Mouse (Mus musculus): ENCODE measurements around the gene Hey2. TPM values are rescaled to one million over a fixed set of nuclear protein-coding genes. Genes with fewer than 3 reads are reported as not detected.
A peak's percentile ranks its signal among the peaks of the same experiment; 100 is the strongest.

Gene Hey2
- polyA plus RNA-seq, 1 experiment from 2014 or later: 0.46 TPM

DNA sequence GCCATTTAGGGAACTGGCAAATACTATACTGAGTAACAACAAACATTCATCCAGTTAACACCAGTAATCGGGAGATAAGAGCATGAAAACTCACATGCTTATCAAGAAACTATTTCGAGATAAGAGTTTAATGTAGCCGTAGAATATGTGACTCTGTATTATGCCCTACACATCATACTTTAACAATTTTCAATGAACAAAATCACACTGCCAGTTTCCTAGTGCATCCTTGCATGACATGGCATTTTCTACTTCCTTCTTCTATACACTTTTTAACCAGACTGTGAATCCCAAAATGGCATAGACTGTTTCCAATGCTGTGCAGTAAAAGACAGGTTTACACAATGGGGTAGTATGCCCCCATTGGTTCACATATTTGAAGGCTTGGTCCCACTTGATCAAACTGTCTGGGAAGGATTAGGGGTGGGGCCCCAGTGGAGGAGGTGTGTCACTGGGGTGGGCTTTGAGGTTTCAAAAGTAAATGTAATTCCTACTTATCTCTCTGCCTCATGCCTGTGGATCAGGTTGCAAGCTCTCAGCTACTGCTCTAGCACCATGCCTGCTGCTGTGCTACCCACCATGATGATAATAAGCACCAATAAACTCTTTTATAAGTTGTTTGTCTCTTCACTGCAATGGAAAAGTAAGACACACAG is 54.8 kb downstream of the Hey2 start:
- no peak overlapping the region for H3K4me2 ChIP-seq
- DNase-seq: no peak
- peaks cover 48% of the 10 kb centered on the region for H3K4me1 ChIP-seq (replicated peaks)
- no peaks in the 10 kb centered on the region for H3K27me3 ChIP-seq
- H3K36me3 ChIP-seq: 0 out of 2 replicates have a peak, but pooled peaks cover 8% of the 10 kb centered on the region
- H3K27ac ChIP-seq: peak overlapping the region; percentile 55; the same call in 1 of the 2 replicates
- no peaks in the 10 kb centered on the region for H3K9me3 ChIP-seq (replicated peaks)
- WGBS (ENCODE audit: insufficient replicate concordance): 54% methylated on average over 3 of the region's 3 CpGs
- H3K4me3 ChIP-seq (replicated peaks): no peak overlapping the region
- peak; percentile 79 for ATAC-seq (ENCODE audit: low read depth)
- no peak overlapping the region for H3K9ac ChIP-seq

GRCm38 (mm10) chr10:30786103-30786754 is 56.4 kb downstream of the Hey2 start:
- Histone ChIP-seq H3K4me3 (replicated peaks) (no peak overlapping the region), H3K9ac (no peak overlapping the region; the same call in 1 of the 2 replicates), H3K4me2 (no peak overlapping the region), H3K36me3 (peaks cover 17% of the 10 kb centered on the region), H3K27ac (no peak overlapping the region), H3K27me3 (no peaks in the 10 kb centered on the region), H3K4me1 (replicated peaks) (peaks cover 48% of the 10 kb centered on the region), H3K9me3 (replicated peaks) (no peaks in the 10 kb centered on the region)
- DNase-seq (no peak), ATAC-seq (ENCODE audit: low read depth) (no peak)
- 78% methylated on average over 5 of the region's 5 CpGs for WGBS (ENCODE audit: insufficient replicate concordance)

Other genes with a start within 250 kb of the Hey2 start
- gene Trmt11, start 242.1 kb downstream of the Hey2 start, polyA plus RNA-seq (2015; fragmentation: Nextera tagmentation; extraction: Ambion mirVana): 21.8 and 25.1 TPM in 2 replicates
- gene Hint3, start 213.2 kb downstream of the Hey2 start, polyA plus RNA-seq (2015; fragmentation: Nextera tagmentation; extraction: Ambion mirVana): 15.9 and 17.0 TPM in 2 replicates
- 11.8 and 13.9 TPM in 2 replicates for gene Ncoa7, start 39.5 kb downstream of the Hey2 start, polyA plus RNA-seq (2015; fragmentation: Nextera tagmentation; extraction: Ambion mirVana)

Data from liver, embryonic 13.5 days (tissue).